Mouse (Mus musculus) heart, embryonic 14.5 days (tissue): ENCODE data around the gene Col6a3. TPM values are rescaled to one million over a fixed set of nuclear protein-coding genes. Genes with fewer than 3 reads are reported as not detected.

Experiments
- ATAC-seq: fragments of 200-750 bp; cut with Nextera tagmentation; 2 replicates; pipeline ENCODE4 v1.8.0; 2017; ENCODE audit warnings: low read depth, moderate TSS enrichment; ENCODE audit not compliant: insufficient number of reproducible peaks, insufficient read depth, low FRiP score
- H3K27ac ChIP-seq, 2 experiments: fragments of 200-500 bp in 1 of 2; fragments of 300-500 bp in 1 of 2; sonication (generic) in 1 of 2; replicated peaks in 1 of 2; 2 replicates each; pipeline ENCODE4 v1.5.1; 2012 to 2014; ENCODE audit warnings: low read depth in 2 of 2, low read length in 2 of 2, control low read depth in 1 of 2, mild to moderate bottlenecking in 1 of 2, mixed read lengths in 1 of 2; ENCODE audit not compliant: control insufficient read depth in 1 of 2, insufficient read depth in 1 of 2
- H3K27me3 ChIP-seq: fragments of 300-500 bp; sonication (generic); 2 replicates; pipeline ENCODE4 v1.6.1; 2014; ENCODE audit warnings: mild to moderate bottlenecking, low read length, control low read depth; ENCODE audit not compliant: control insufficient read depth, insufficient read depth
- H3K36me3 ChIP-seq: fragments of 300-500 bp; sonication (generic); 2 replicates; pipeline ENCODE4 v1.6.1; 2014; ENCODE audit warnings: mild to moderate bottlenecking, control low read depth, low read length, mixed read lengths; ENCODE audit not compliant: control insufficient read depth, insufficient read depth
- H3K4me1 ChIP-seq, 2 experiments: fragments of 200-500 bp in 1 of 2; fragments of 300-500 bp in 1 of 2; sonication (generic) in 1 of 2; 2 replicates each; pipeline ENCODE4 v1.6.1; 2012 to 2014; ENCODE audit warnings: low read length in 2 of 2, control low read depth in 1 of 2, mixed read lengths in 1 of 2; ENCODE audit not compliant: control insufficient read depth in 2 of 2, insufficient read depth in 2 of 2
- H3K4me2 ChIP-seq: fragments of 300-500 bp; sonication (generic); 2 replicates; pipeline ENCODE4 v1.6.1; 2014; ENCODE audit warnings: mild to moderate bottlenecking, low read length
- H3K4me3 ChIP-seq, 2 experiments: fragments of 200-500 bp in 1 of 2; fragments of 300-500 bp in 1 of 2; sonication (generic) in 1 of 2; 2 replicates each; pipeline ENCODE4 v1.5.1; 2012 to 2014; ENCODE audit warnings: low read length in 2 of 2, mild to moderate bottlenecking in 2 of 2, control low read depth in 1 of 2, low read depth in 1 of 2, moderate library complexity in 1 of 2; ENCODE audit not compliant: control insufficient read depth in 1 of 2, insufficient read depth in 1 of 2
- H3K9ac ChIP-seq: fragments of 300-500 bp; sonication (generic); 2 replicates; pipeline ENCODE4 v1.6.1; 2014; ENCODE audit warnings: mild to moderate bottlenecking, low read length
- H3K9me3 ChIP-seq: fragments of 300-500 bp; sonication (generic); 2 replicates; pipeline ENCODE4 v1.6.1; 2016; ENCODE audit warnings: low read length, control low read depth; ENCODE audit not compliant: control insufficient read depth
- WGBS: fragments of 180-500 bp; shearing (Covaris S2); extraction: QIAGEN DNeasy Blood & Tissue Kit; methylation state at CpG from one replicate; pipeline ENCODE4 v1.1.7; 2014; 5-methylcytosine and 5-hydroxymethylcytosine counted together
- polyA plus RNA-seq: library from polyadenylated mRNA; unstranded; fragments of >200 nt; fragmentation: Nextera tagmentation; extraction: Ambion mirVana; gene quantifications from 2 replicates; pipeline ENCODE4 v1.2.1, GENCODE M21; 2014

Col6a3 gene
- polyA plus RNA-seq, 1 experiment from 2014 or later = 22.0 TPM

DNA sequence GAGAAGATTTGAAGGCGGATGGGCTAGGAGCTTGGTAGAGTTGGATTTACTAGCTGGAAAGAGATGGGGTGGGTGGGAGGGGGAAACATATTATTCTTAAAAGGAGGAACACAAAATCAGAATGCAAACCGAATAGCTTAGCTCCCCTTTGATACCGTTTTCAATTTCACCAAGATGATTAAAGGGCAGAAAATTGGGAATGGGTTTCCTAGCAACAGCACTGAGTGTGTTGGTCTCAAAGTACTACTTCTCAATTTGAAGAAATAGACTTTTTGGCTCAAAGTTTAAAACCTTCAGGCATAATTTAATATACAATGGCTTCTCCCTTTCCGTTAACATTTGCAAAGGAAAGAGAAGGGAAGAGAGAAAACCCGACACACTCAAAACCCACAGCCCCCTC, 12.1 kb upstream of the Col6a3 start:
- ATAC-seq = no peak
- Histone ChIP-seq H3K27me3 (no peaks in the 10 kb centered on the region), H3K4me3 (no peak overlapping the region), H3K9me3 (no peaks in the 10 kb centered on the region), H3K36me3 (no peaks in the 10 kb centered on the region), H3K27ac (no peak overlapping the region), H3K4me1 (no peaks in the 10 kb centered on the region), H3K9ac (no peak overlapping the region), H3K4me2 (no peak overlapping the region)
- WGBS = 68% methylated on average over 5 of the region's 5 CpGs

DNA sequence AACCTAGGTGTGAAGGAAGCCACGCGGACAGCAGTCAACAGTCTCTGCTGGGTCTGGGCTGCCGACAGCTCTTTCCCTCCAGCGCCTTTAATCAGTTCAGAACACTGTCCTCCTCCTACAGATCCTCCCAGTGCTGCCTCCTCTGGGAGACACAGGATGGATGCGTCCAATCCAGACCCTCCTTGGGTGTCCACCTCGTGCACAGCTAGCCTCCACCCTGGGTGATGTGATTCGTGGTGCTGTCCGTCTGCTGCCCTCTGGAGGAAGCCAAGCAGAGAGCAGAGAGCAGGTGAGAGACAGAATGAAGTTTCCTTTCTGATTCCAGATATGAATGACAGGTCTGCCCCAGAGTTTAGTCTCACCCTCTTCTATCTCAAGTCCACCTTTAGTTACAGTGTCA, 6.1 kb upstream of the Col6a3 start:
- no peak for ATAC-seq
- H3K27me3 ChIP-seq = no peaks in the 10 kb centered on the region

GRCm38 (mm10) chr1:90845206-90845605, 1.4 kb upstream of the Col6a3 start:
- no peak overlapping the region for H3K9ac ChIP-seq
- WGBS = 74% methylated on average over 10 of the region's 10 CpGs
- no peaks in the 10 kb centered on the region for H3K27me3 ChIP-seq

More for the DNA sequence above, 6.1 kb upstream of the Col6a3 start:
- no peak overlapping the region for H3K4me2 ChIP-seq
- H3K4me1 ChIP-seq = no peaks in the 10 kb centered on the region
- H3K36me3 ChIP-seq = no peaks in the 10 kb centered on the region
- no peaks in the 10 kb centered on the region for H3K9me3 ChIP-seq
- WGBS = 24% methylated on average over 8 of the region's 8 CpGs
- H3K4me3 ChIP-seq = no peak overlapping the region
- H3K9ac ChIP-seq = no peak overlapping the region
- H3K27ac ChIP-seq = no peak overlapping the region

DNA sequence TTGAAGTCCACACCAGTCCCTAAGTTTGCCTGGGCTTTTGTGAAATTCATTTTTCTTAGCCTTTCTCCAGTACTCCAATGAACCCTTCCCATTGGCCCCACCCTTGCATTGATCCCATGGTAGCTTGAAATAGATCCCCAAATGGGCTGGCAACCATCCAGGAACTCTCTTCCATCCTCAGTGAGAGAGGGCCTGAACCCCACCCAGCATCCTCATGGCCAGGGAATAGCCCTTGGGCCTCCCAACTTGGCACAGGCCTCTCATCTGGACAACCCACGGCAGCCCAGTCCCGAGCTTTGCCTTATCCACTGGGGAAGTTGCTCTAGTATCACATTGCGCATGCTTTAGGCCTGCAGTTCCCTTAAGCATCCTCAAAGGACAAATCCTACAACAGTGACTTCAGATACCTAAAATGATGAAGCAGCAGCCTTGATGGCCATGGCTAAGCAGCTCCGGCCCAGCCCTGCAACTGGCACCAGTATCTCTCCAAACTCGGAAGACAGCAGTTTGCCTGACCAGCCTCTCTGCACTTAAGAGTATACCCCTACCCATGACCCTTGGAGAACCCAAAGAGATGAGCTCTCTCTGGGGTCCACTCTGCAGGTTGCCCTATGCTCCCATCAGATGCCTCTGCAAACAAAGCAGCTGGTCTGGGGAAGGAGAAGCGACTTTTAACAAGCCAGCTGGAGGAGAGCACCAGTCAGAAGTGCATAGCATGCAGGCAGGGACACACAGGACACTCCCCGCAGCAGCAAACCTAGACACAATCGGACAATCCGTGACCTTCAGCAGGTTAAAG, 783 bp downstream of the Col6a3 start:
- Histone ChIP-seq H3K27ac (peak overlapping the region; percentile 18 to 39; a peak in 2 of 4 replicates), H3K4me2 (peak overlapping the region; percentile 58), H3K4me3 (peak overlapping the region; percentile 31 to 34), H3K9me3 (no peaks in the 10 kb centered on the region), H3K27me3 (no peaks in the 10 kb centered on the region), H3K36me3 (no peaks in the 10 kb centered on the region), H3K9ac (peak overlapping the region; percentile 44; the same call in 1 of the 2 replicates), H3K4me1 (peaks cover 8 to 14% of the 10 kb centered on the region in 2 experiments)
- no peak for ATAC-seq
- 74% methylated on average over 9 of the region's 9 CpGs for whole genome bisulfite sequencing

More at GRCm38 (mm10) chr1:90845206-90845605, 1.4 kb upstream of the Col6a3 start:
- no peak for ATAC-seq
- no peaks in the 10 kb centered on the region for H3K9me3 ChIP-seq
- H3K27ac ChIP-seq = no peak overlapping the region
- H3K4me3 ChIP-seq = no peak overlapping the region
- no peaks in the 10 kb centered on the region; a peak in 1 of 4 replicates for H3K4me1 ChIP-seq
- no peak overlapping the region for H3K4me2 ChIP-seq
- no peaks in the 10 kb centered on the region for H3K36me3 ChIP-seq

DNA sequence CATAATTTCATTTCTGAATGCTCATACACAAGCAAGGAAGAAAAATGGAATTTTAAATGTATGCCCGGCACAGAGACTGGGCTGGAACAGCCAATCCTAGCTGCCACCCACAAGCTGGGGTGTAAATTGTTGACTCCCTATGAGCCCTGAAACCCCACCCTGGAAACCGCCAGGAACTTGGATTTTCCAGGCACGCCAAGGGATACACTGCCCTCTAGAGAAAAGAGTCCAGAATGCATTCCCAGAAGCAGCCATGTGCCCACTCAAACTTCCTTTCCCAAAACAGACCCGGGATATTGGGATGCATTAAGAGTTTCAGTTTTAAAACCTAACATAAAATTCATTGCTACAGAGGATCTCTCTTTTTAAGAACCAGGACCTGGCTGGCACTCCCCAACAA, 3.5 kb downstream of the Col6a3 start:
- Histone ChIP-seq H3K27ac (no peak overlapping the region), H3K4me2 (0 out of 2 replicates have a peak overlapping the region, but pooled peaks have one; percentile 6), H3K4me1 (peaks cover 17 to 26% of the 10 kb centered on the region in 2 experiments), H3K27me3 (no peaks in the 10 kb centered on the region), H3K9ac (no peak overlapping the region), H3K4me3 (no peak overlapping the region), H3K36me3 (no peaks in the 10 kb centered on the region), H3K9me3 (no peaks in the 10 kb centered on the region)
- no peak for ATAC-seq
- 4% methylated on average over 4 of the region's 4 CpGs for WGBS

GRCm38 (mm10) chr1:90838657-90839056, 5.1 kb downstream of the Col6a3 start:
- no peaks in the 10 kb centered on the region for H3K27me3 ChIP-seq
- peak overlapping the region; percentile 49 for H3K4me2 ChIP-seq
- H3K4me1 ChIP-seq = peaks cover 17 to 26% of the 10 kb centered on the region in 2 experiments
- H3K27ac ChIP-seq = peak overlapping the region; percentile 55 to 71
- H3K9me3 ChIP-seq = no peaks in the 10 kb centered on the region
- ATAC-seq = no peak
- WGBS = 38% methylated on average over 4 of the region's 4 CpGs
- peak overlapping the region; percentile 57; the same call in 1 of the 2 replicates for H3K9ac ChIP-seq
- H3K4me3 ChIP-seq = no peak overlapping the region
- no peaks in the 10 kb centered on the region for H3K36me3 ChIP-seq

GRCm38 (mm10) chr1:90838221-90838620, 5.5 kb downstream of the Col6a3 start:
- Histone ChIP-seq H3K4me1 (peaks cover 17 to 26% of the 10 kb centered on the region in 2 experiments), H3K9me3 (no peaks in the 10 kb centered on the region), H3K9ac (peak overlapping the region; percentile 57), H3K4me2 (peak overlapping the region; percentile 49), H3K4me3 (no peak overlapping the region), H3K27ac (peak overlapping the region; percentile 55 to 71), H3K27me3 (no peaks in the 10 kb centered on the region), H3K36me3 (no peaks in the 10 kb centered on the region)
- no peak for ATAC-seq
- WGBS = 46% methylated on average over 12 of the region's 12 CpGs
